Mouse (Mus musculus): ENCODE data around the gene Ccdc14. TPM values are rescaled to one million over a fixed set of nuclear protein-coding genes. Genes with fewer than 3 reads are reported as not detected.

Gene Ccdc14
- polyA plus RNA-seq, 2 experiments: 3.2 to 3.3 TPM

DNA sequence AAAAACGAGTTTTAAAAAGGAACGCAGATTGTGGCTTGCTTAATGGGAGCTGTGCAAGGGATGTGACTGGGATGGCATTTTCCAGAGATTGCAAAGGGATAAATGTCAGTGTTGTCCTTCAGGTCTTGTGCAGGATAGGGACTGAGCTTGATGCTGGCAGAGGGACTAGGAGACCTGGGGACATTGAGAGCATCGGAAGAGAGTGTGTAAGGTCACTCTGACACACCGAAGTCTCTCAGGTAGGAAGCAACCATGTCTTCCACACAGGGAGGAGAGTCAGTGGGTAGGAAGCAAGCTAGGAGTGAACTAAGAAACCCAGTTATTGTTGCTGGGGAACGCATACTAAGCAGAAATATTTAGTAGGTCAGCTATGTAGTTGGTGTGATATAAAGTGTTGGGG is 32.4 kb upstream of the Ccdc14 start:
- Histone ChIP-seq H3K27ac (no peak overlapping the region), H3K9me3 (ENCODE audit: control insufficient read depth, low read length) (no peaks in the 10 kb centered on the region), H3K9ac (replicated peaks) (no peak overlapping the region), H3K27me3 (ENCODE audit: control insufficient read depth, insufficient read depth, low read length) (no peaks in the 10 kb centered on the region), H3K4me2 (ENCODE audit: low read depth) (peak overlapping the region; percentile 62), H3K4me1 (replicated peaks; ENCODE audit: control insufficient read depth in 2 of 2, insufficient read depth in 2 of 2, low read length in 1 of 2) (peaks cover 0 to 9% of the 10 kb centered on the region in 2 experiments; a peak in 2 of 4 replicates), H3K36me3 (replicated peaks; ENCODE audit: control insufficient read depth, insufficient read depth, low read depth) (no peaks in the 10 kb centered on the region), H3K4me3 (ENCODE audit: insufficient read depth in 1 of 2, low read depth in 2 of 2, low read length in 2 of 2) (peak overlapping the region; percentile 22 to 34; a peak in 2 of 4 replicates)
- TF ChIP-seq CTCF (IDR thresholded peaks at IDR 0.05; ENCODE audit: low read depth) (no peak), EP300 (IDR thresholded peaks at IDR 0.05; ENCODE audit: low read depth) (no peak)
- 27% methylated on average over 5 of the region's 5 CpGs for WGBS (ENCODE audit: insufficient replicate concordance)
- ATAC-seq (ENCODE audit: insufficient read depth) (no peak), DNase-seq (ENCODE audit: low read depth in 3 of 3, low spot score in 3 of 3) (no peak)

DNA sequence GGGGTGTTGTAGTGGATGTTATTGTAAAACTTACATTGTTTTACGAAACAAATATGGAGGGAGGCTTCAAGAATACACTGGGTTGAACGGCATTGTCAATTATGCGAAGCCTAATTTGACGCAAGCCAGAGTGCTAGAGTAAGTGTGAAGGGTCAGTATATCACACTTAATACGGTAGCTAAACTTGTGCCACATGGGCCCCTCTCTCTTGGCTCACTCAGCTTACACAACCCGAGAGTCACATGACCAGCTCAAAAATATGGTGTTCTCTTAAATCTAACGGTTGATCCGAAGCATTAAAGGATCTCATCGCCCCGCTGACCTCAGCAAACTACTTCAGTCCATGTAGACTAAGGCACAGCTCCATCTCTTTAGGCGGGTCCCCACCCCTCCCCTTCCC is 32.0 kb upstream of the Ccdc14 start:
- peak overlapping the region; percentile 62 for H3K4me2 ChIP-seq (ENCODE audit: low read depth)
- H3K36me3 ChIP-seq (replicated peaks; ENCODE audit: control insufficient read depth, insufficient read depth, low read depth): no peaks in the 10 kb centered on the region
- TF ChIP-seq EP300 (IDR thresholded peaks at IDR 0.05; ENCODE audit: low read depth) (no peak), CTCF (IDR thresholded peaks at IDR 0.05; ENCODE audit: low read depth) (no peak)
- DNase-seq (ENCODE audit: low read depth in 3 of 3, low spot score in 3 of 3): peak in 1 of 3 experiments; percentile 3
- peaks cover 0 to 9% of the 10 kb centered on the region in 2 experiments; a peak in 2 of 4 replicates for H3K4me1 ChIP-seq (replicated peaks; ENCODE audit: control insufficient read depth in 2 of 2, insufficient read depth in 2 of 2, low read length in 1 of 2)
- 48% methylated on average over 11 of the region's 11 CpGs for WGBS (ENCODE audit: insufficient replicate concordance)
- no peaks in the 10 kb centered on the region for H3K27me3 ChIP-seq (ENCODE audit: control insufficient read depth, insufficient read depth, low read length)
- H3K4me3 ChIP-seq (ENCODE audit: insufficient read depth in 1 of 2, low read depth in 2 of 2, low read length in 2 of 2): no peak overlapping the region
- H3K9ac ChIP-seq (replicated peaks): no peak overlapping the region
- no peak for ATAC-seq (ENCODE audit: insufficient read depth)
- H3K27ac ChIP-seq: no peak overlapping the region
- H3K9me3 ChIP-seq (ENCODE audit: control insufficient read depth, low read length): no peaks in the 10 kb centered on the region

DNA sequence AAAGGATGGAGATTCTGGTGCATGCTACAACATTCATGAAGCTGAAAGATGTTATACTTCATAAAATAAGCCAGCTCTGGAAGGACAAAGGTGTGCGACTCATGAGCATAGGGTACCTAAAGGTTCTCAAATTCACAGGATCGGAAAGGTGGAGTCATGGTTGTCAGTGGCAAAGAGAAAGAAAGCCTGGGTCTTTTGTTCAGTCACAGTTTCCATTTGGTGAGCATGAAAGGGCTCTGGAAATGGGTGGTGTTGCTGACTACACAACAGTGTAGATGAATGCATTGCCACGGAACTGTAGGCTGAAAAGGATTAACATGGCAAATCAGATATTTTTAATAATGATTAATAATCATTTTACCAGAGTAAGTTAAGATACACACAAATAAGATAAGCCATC is 25.9 kb upstream of the Ccdc14 start:
- Histone ChIP-seq H3K27ac (no peak overlapping the region), H3K9ac (replicated peaks) (no peak overlapping the region), H3K4me2 (ENCODE audit: low read depth) (no peak overlapping the region), H3K9me3 (ENCODE audit: control insufficient read depth, low read length) (no peaks in the 10 kb centered on the region), H3K36me3 (replicated peaks; ENCODE audit: control insufficient read depth, insufficient read depth, low read depth) (no peaks in the 10 kb centered on the region), H3K4me3 (ENCODE audit: insufficient read depth in 1 of 2, low read depth in 2 of 2, low read length in 2 of 2) (no peak overlapping the region), H3K4me1 (replicated peaks; ENCODE audit: control insufficient read depth in 2 of 2, insufficient read depth in 2 of 2, low read length in 1 of 2) (no peaks in the 10 kb centered on the region), H3K27me3 (ENCODE audit: control insufficient read depth, insufficient read depth, low read length) (no peaks in the 10 kb centered on the region; the same call in 1 of the 2 replicates)
- TF ChIP-seq CTCF (IDR thresholded peaks at IDR 0.05; ENCODE audit: low read depth): no peak
- no peak for TF ChIP-seq EP300 (IDR thresholded peaks at IDR 0.05; ENCODE audit: low read depth)
- 60% methylated on average over 3 of the region's 3 CpGs for WGBS (ENCODE audit: insufficient replicate concordance)
- no peak for DNase-seq (ENCODE audit: low read depth in 3 of 3, low spot score in 3 of 3)
- no peak for ATAC-seq (ENCODE audit: insufficient read depth)

DNA sequence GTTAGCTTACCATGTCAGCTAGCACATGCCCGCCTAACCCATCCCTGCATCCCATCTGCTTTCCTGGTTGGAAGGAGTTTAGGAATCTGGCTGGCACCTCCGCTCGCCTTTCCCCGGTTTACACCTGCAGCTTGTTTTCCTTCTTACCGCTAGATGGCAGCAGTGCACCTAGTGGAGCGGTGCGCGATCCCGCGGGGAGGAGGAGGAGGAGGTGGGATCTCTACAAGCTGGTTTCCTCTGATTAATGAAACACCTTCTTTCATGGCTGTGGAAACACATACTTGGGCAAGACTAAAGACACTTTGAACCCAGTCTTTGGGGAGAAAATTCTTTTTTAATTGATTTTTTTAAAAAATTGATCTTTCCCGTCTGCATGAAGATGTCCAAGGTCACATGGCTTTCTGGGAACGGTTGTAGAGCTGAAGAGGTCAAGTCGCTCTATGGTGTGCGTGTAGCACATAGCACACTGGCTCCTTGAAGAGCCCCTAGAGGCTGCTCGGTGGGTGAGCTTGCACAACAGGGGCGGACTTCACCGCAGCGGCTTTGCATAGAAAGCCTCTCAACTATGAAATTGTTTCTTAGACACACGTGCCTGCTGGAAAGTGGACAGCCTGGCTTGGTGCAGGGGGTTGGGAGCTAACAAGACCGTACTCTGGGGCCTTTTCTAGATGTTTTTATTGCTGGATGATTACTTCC is 23.2 kb upstream of the Ccdc14 start:
- WGBS (ENCODE audit: insufficient replicate concordance): 6% methylated on average over 20 of the region's 20 CpGs
- Histone ChIP-seq H3K27ac (no peak overlapping the region), H3K4me1 (replicated peaks; ENCODE audit: control insufficient read depth in 2 of 2, insufficient read depth in 2 of 2, low read length in 1 of 2) (no peaks in the 10 kb centered on the region), H3K9ac (replicated peaks) (no peak overlapping the region), H3K27me3 (ENCODE audit: control insufficient read depth, insufficient read depth, low read length) (no peaks in the 10 kb centered on the region; the same call in 1 of the 2 replicates), H3K4me3 (ENCODE audit: insufficient read depth in 1 of 2, low read depth in 2 of 2, low read length in 2 of 2) (no peak overlapping the region), H3K36me3 (replicated peaks; ENCODE audit: control insufficient read depth, insufficient read depth, low read depth) (no peaks in the 10 kb centered on the region), H3K4me2 (ENCODE audit: low read depth) (peak overlapping the region; percentile 45), H3K9me3 (ENCODE audit: control insufficient read depth, low read length) (no peaks in the 10 kb centered on the region)
- ATAC-seq (ENCODE audit: insufficient read depth) (no peak), DNase-seq (ENCODE audit: low read depth in 3 of 3, low spot score in 3 of 3) (peak; percentile 29 to 47 (median 42))
- TF ChIP-seq CTCF (IDR thresholded peaks at IDR 0.05; ENCODE audit: low read depth) (peak; percentile 98), EP300 (IDR thresholded peaks at IDR 0.05; ENCODE audit: low read depth) (no peak)

DNA sequence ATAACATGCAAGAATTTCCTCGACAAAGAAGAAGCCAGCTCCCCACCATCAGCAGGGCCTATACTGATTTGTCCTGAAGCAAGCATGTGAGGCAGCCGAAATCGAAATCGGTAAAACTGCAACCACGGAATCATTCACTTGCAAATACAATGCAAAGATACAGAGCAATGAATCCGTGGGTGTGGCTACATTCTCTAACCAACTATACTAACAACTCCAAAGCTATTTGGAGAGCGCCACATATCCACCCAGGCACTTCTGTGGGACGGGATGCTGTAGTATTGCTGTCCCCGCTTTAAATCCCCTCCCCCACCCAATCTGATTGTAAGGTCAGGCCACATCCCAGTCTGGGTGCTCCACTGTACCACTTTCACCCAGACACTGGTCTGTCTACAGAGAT is 22.1 kb upstream of the Ccdc14 start:
- no peaks in the 10 kb centered on the region for H3K36me3 ChIP-seq (replicated peaks; ENCODE audit: control insufficient read depth, insufficient read depth, low read depth)
- 60% methylated on average over 9 of the region's 9 CpGs for WGBS (ENCODE audit: insufficient replicate concordance)
- H3K27me3 ChIP-seq (ENCODE audit: control insufficient read depth, insufficient read depth, low read length): no peaks in the 10 kb centered on the region; the same call in 1 of the 2 replicates
- TF ChIP-seq CTCF (IDR thresholded peaks at IDR 0.05; ENCODE audit: low read depth): no peak
- TF ChIP-seq EP300 (IDR thresholded peaks at IDR 0.05; ENCODE audit: low read depth): no peak
- no peak overlapping the region for H3K27ac ChIP-seq
- H3K4me3 ChIP-seq (ENCODE audit: insufficient read depth in 1 of 2, low read depth in 2 of 2, low read length in 2 of 2): no peak overlapping the region
- H3K9me3 ChIP-seq (ENCODE audit: control insufficient read depth, low read length): no peaks in the 10 kb centered on the region
- H3K9ac ChIP-seq (replicated peaks): no peak overlapping the region
- DNase-seq (ENCODE audit: low read depth in 3 of 3, low spot score in 3 of 3) (no peak), ATAC-seq (ENCODE audit: insufficient read depth) (no peak)
- H3K4me2 ChIP-seq (ENCODE audit: low read depth): no peak overlapping the region
- H3K4me1 ChIP-seq (replicated peaks; ENCODE audit: control insufficient read depth in 2 of 2, insufficient read depth in 2 of 2, low read length in 1 of 2): no peaks in the 10 kb centered on the region
